8 mouse cellular contexts compared by ENCODE assay signal in genomic region chr8:94954921-94955758, GRCm38 (mm10). TPM values are rescaled to one million over a fixed set of nuclear protein-coding genes. Genes with fewer than 3 reads are reported as not detected.
DNase-seq lines count a peak whose midpoint lies in the region; ATAC-seq and TF ChIP-seq lines count a peak whose summit lies in the region.

No protein-coding gene starts in this region.

- peak overlapping the region; percentile 55 for H3K9ac ChIP-seq in MEL (ENCODE audit: control insufficient read depth, low read depth, low read length, poor library complexity, severe bottlenecking)
- H3K9ac ChIP-seq in kidney, embryonic 16.5 days (replicated peaks; ENCODE audit: low read length), result no peak overlapping the region
- no peak overlapping the region for H3K9ac ChIP-seq in lung, postnatal 0 days (replicated peaks; ENCODE audit: low read depth)
- no peak overlapping the region for H3K9ac ChIP-seq in stomach, embryonic 15.5 days

- H3K4me3 ChIP-seq in MEL (ENCODE audit: control insufficient read depth in 1 of 2, insufficient read depth in 1 of 2, low read depth in 2 of 2, low read length in 2 of 2), result peak overlapping the region; percentile 25 to 44
- H3K4me3 ChIP-seq in kidney, embryonic 16.5 days (ENCODE audit: low read length), result no peak overlapping the region
- H3K4me3 ChIP-seq in lung, postnatal 0 days (ENCODE audit: low read depth, low read length), result no peak overlapping the region
- no peak overlapping the region for H3K4me3 ChIP-seq in stomach, embryonic 15.5 days (replicated peaks)

- no peaks in the 10 kb centered on the region for H3K79me2 ChIP-seq in MEL (ENCODE audit: control insufficient read depth, insufficient read depth, low read length, poor library complexity)

- TF ChIP-seq RAD21 in MEL (IDR thresholded peaks at IDR 0.05; ENCODE audit: low read depth, low read length), result peak; percentile 43

- peak; percentile 43; the same call in 1 of the 2 replicates for ATAC-seq in kidney, embryonic 16.5 days (ENCODE audit: low FRiP score, low TSS enrichment)
- ATAC-seq in lung, postnatal 0 days, result peak; percentile 88
- peak; percentile 70 for ATAC-seq in stomach, embryonic 15.5 days (ENCODE audit: insufficient read depth, low FRiP score, low read depth)

- H3K27ac ChIP-seq in MEL (ENCODE audit: control insufficient read depth, low read depth, low read length), result peak overlapping the region; percentile 89
- H3K27ac ChIP-seq in kidney, embryonic 16.5 days (ENCODE audit: low read length), result peak overlapping the region; percentile 71
- peak overlapping the region; percentile 76 for H3K27ac ChIP-seq in lung, postnatal 0 days (ENCODE audit: low read length)
- H3K27ac ChIP-seq in stomach, embryonic 15.5 days, result peak overlapping the region; percentile 83

- WGBS in kidney, embryonic 16.5 days, result 16% methylated on average over 9 of the region's 9 CpGs
- 12% methylated on average over 9 of the region's 9 CpGs for WGBS in lung, postnatal 0 days
- WGBS in stomach, embryonic 15.5 days, result 14% methylated on average over 9 of the region's 9 CpGs

- H3K4me1 ChIP-seq in MEL (ENCODE audit: control insufficient read depth in 1 of 2, insufficient read depth in 2 of 2, low read length in 2 of 2), result peaks cover 0 to 15% of the 10 kb centered on the region in 2 experiments; a peak in 3 of 4 replicates
- peaks cover 18% of the 10 kb centered on the region for H3K4me1 ChIP-seq in kidney, embryonic 16.5 days (ENCODE audit: insufficient read depth, low read length)
- H3K4me1 ChIP-seq in lung, postnatal 0 days (ENCODE audit: insufficient read depth, low read depth, low read length), result peaks cover 9% of the 10 kb centered on the region; the same call in 1 of the 2 replicates
- peaks cover 15% of the 10 kb centered on the region for H3K4me1 ChIP-seq in stomach, embryonic 15.5 days

- H3K4me2 ChIP-seq in kidney, embryonic 16.5 days (replicated peaks; ENCODE audit: low read depth, low read length), result 0 out of 2 replicates have a peak overlapping the region, but pooled peaks have one; percentile 15
- H3K4me2 ChIP-seq in lung, postnatal 0 days (replicated peaks; ENCODE audit: low read depth, low read length), result peak overlapping the region; percentile 36
- peak overlapping the region; percentile 35 for H3K4me2 ChIP-seq in stomach, embryonic 15.5 days

- TF ChIP-seq EP300 in MEL (IDR thresholded peaks at IDR 0.05; ENCODE audit: low read depth in 1 of 2, low read length in 2 of 2), result peak in 1 of 2 experiments; percentile 15; a peak in 1 of 4 replicates
- TF ChIP-seq EP300 in lung, postnatal 0 days (IDR thresholded peaks at IDR 0.05), result peak; percentile 92

- peak; percentile 43 to 71 (median 67) for TF ChIP-seq CTCF in MEL (IDR thresholded peaks at IDR 0.05 in 2 of 3, conservative IDR thresholded peaks at IDR 0.05 in 1 of 3; ENCODE audit: control insufficient read depth in 1 of 3, insufficient read depth in 1 of 3, low read depth in 2 of 3, low read length in 3 of 3, poor library complexity in 1 of 3, severe bottlenecking in 1 of 3)
- TF ChIP-seq CTCF in lung, postnatal 0 days (IDR thresholded peaks at IDR 0.05), result peak; percentile 70

- H3K9me3 ChIP-seq in MEL (replicated peaks; ENCODE audit: insufficient read depth, low read length), result no peaks in the 10 kb centered on the region
- no peaks in the 10 kb centered on the region for H3K9me3 ChIP-seq in kidney, embryonic 16.5 days (ENCODE audit: low read length)
- H3K9me3 ChIP-seq in lung, postnatal 0 days (ENCODE audit: low read length), result no peaks in the 10 kb centered on the region
- H3K9me3 ChIP-seq in stomach, embryonic 15.5 days, result no peaks in the 10 kb centered on the region

- peak in 1 of 2 experiments; percentile 69; a peak in 2 of 4 replicates for TF ChIP-seq POLR2A in MEL (IDR thresholded peaks at IDR 0.05; ENCODE audit: control insufficient read depth in 1 of 2, insufficient read depth in 1 of 2, low read depth in 1 of 2, low read length in 2 of 2, poor library complexity in 1 of 2)

- no peaks in the 10 kb centered on the region for H3K27me3 ChIP-seq in MEL (ENCODE audit: control insufficient read depth in 1 of 2, insufficient read depth in 2 of 2, low read length in 2 of 2)
- no peaks in the 10 kb centered on the region for H3K27me3 ChIP-seq in kidney, embryonic 16.5 days (ENCODE audit: insufficient read depth, low read length)
- no peaks in the 10 kb centered on the region for H3K27me3 ChIP-seq in lung, postnatal 0 days (replicated peaks; ENCODE audit: insufficient read depth, low read length)
- H3K27me3 ChIP-seq in stomach, embryonic 15.5 days (replicated peaks), result no peaks in the 10 kb centered on the region

- H3K36me3 ChIP-seq in MEL (ENCODE audit: control insufficient read depth in 1 of 2, insufficient read depth in 2 of 2, low read length in 2 of 2), result peaks cover 0 to 4% of the 10 kb centered on the region in 2 experiments; a peak in 2 of 4 replicates
- H3K36me3 ChIP-seq in kidney, embryonic 16.5 days (ENCODE audit: insufficient read depth, low read length), result no peaks in the 10 kb centered on the region
- no peaks in the 10 kb centered on the region for H3K36me3 ChIP-seq in lung, postnatal 0 days (ENCODE audit: insufficient read depth, low read length)
- no peaks in the 10 kb centered on the region for H3K36me3 ChIP-seq in stomach, embryonic 15.5 days

- peak; percentile 58 for DNase-seq in kidney, adult 18-20 months
- no peak for DNase-seq in kidney, adult 11 months
- DNase-seq in MEL (ENCODE audit: low read depth, low spot score), result peak; percentile 88
- DNase-seq in embryo, embryonic 11 days, result peak; percentile 63
- DNase-seq in lung, postnatal 0 days (ENCODE audit: low spot score), result peak; percentile 93
- DNase-seq in gastrocnemius, adult 8-10 months (ENCODE audit: low spot score in 2 of 2), result no peak

TF ChIP-seq in MEL, 35 proteins besides CTCF, POLR2A, EP300 and RAD21 (continues in another document):
- TF ChIP-seq RCOR1 (IDR thresholded peaks at IDR 0.05; ENCODE audit: low read depth, low read length) (0 out of 2 replicates have a peak, but pooled peaks have one; percentile 8), CHD2 (IDR thresholded peaks at IDR 0.05; ENCODE audit: low read length) (no peak), POLR2AphosphoS2 (IDR thresholded peaks at IDR 0.05; ENCODE audit: low read length) (no peak; the same call in 1 of the 2 replicates), ELF1 (IDR thresholded peaks at IDR 0.05; ENCODE audit: low read depth, low read length) (0 out of 2 replicates have a peak, but pooled peaks have one; percentile 9), KAT2A (conservative IDR thresholded peaks at IDR 0.05; ENCODE audit: low read depth, low read length) (no peak), ZKSCAN1 (IDR thresholded peaks at IDR 0.05; ENCODE audit: low read depth, low read length) (no peak), MAFK (IDR thresholded peaks at IDR 0.05; ENCODE audit: borderline replicate concordance, low read depth, low read length) (no peak), SIN3A (IDR thresholded peaks at IDR 0.05; ENCODE audit: low read length) (peak; percentile 66; the same call in 1 of the 2 replicates), GABPA (IDR thresholded peaks at IDR 0.05; ENCODE audit: low read depth, low read length) (peak; percentile 76; the same call in 1 of the 2 replicates), POLR2AphosphoS5 (IDR thresholded peaks at IDR 0.05; ENCODE audit: borderline replicate concordance, low read depth, low read length) (no peak), E2F4 (IDR thresholded peaks at IDR 0.05; ENCODE audit: borderline replicate concordance, low read depth, low read length) (no peak), BHLHE40 (IDR thresholded peaks at IDR 0.05; ENCODE audit: borderline replicate concordance, low read depth, low read length) (no peak), JUND (IDR thresholded peaks at IDR 0.05; ENCODE audit: low read depth, low read length) (0 out of 2 replicates have a peak, but pooled peaks have one; percentile 54), HCFC1 (IDR thresholded peaks at IDR 0.05; ENCODE audit: low read depth, low read length) (peak; percentile 51; the same call in 1 of the 2 replicates), UBTF (IDR thresholded peaks at IDR 0.05; ENCODE audit: borderline replicate concordance, insufficient read depth, low read depth, low read length) (no peak), ZNF384 (IDR thresholded peaks at IDR 0.05; ENCODE audit: low read depth, low read length) (no peak), NELFE (IDR thresholded peaks at IDR 0.05; ENCODE audit: low read depth, low read length) (peak; percentile 38), ZMIZ1 (IDR thresholded peaks at IDR 0.05; ENCODE audit: low read depth, low read length) (no peak), TAL1 (IDR thresholded peaks at IDR 0.05; ENCODE audit: low read length) (no peak)

RNA-seq across cellular contexts. Expression of gene Adgrg1, which starts 19.4 kb away (rescaled TPM):
- total RNA-seq in MEL (2012; rRNA removed), result 4.2 and 7.2 TPM in 2 replicates
- 10 to 100 TPM in 1 of 2 experiments, not detected in 1; 33.2 TPM for polyA plus RNA-seq in MEL (2012; ENCODE audit: insufficient read depth in 1 of 2, insufficient read length in 2 of 2, low read depth in 1 of 2, low replicate concordance in 2 of 2, missing spikeins in 1 of 2)
- polyA plus RNA-seq in kidney, embryonic 16.5 days (2015; fragmentation: Nextera tagmentation; extraction: Ambion mirVana), result 66.2 and 67.8 TPM in 2 replicates
- 33.9 and 39.0 TPM in 2 replicates for polyA plus RNA-seq in lung, postnatal 0 days (2015; fragmentation: Nextera tagmentation; extraction: Ambion mirVana)
- 42.7 and 47.9 TPM in 2 replicates for polyA plus RNA-seq in stomach, embryonic 15.5 days (2015; fragmentation: Nextera tagmentation; extraction: Ambion mirVana)
- total RNA-seq in gastrocnemius, adult 8-10 months (2022), result 10 to 100 TPM; 11.1 to 18.9 (median 12.8) TPM

RNA-seq across cellular contexts. Expression of gene Adgrg5, which starts 31.6 kb away (rescaled TPM):
- total RNA-seq in MEL (2012; rRNA removed), result 0.04 and 0.07 TPM in 2 replicates
- polyA plus RNA-seq in MEL (2012; ENCODE audit: insufficient read depth in 1 of 2, insufficient read length in 2 of 2, low read depth in 1 of 2, low replicate concordance in 2 of 2, missing spikeins in 1 of 2), result 1 to 10 TPM in 1 of 2 experiments, not detected in 1; 1.3 TPM
- polyA plus RNA-seq in kidney, embryonic 16.5 days (2015; fragmentation: Nextera tagmentation; extraction: Ambion mirVana), result 0.05 and 0.08 TPM in 2 replicates
- polyA plus RNA-seq in lung, postnatal 0 days (2015; fragmentation: Nextera tagmentation; extraction: Ambion mirVana), result 0.19 and 0.31 TPM in 2 replicates
- 0.59 and 0.65 TPM in 2 replicates for polyA plus RNA-seq in stomach, embryonic 15.5 days (2015; fragmentation: Nextera tagmentation; extraction: Ambion mirVana)
- total RNA-seq in gastrocnemius, adult 8-10 months (2022), result under 1 TPM in 1 of 4 experiments, not detected in 3; 0.09 TPM

RNA-seq across cellular contexts. Expression of gene Ccdc102a, which starts 37.2 kb away (rescaled TPM):
- total RNA-seq in MEL (2012; rRNA removed), result 1.6 and 1.7 TPM in 2 replicates
- 1 to 10 TPM in 1 of 2 experiments, not detected in 1; 6.8 TPM for polyA plus RNA-seq in MEL (2012; ENCODE audit: insufficient read depth in 1 of 2, insufficient read length in 2 of 2, low read depth in 1 of 2, low replicate concordance in 2 of 2, missing spikeins in 1 of 2)
- polyA plus RNA-seq in kidney, embryonic 16.5 days (2015; fragmentation: Nextera tagmentation; extraction: Ambion mirVana), result 20.1 and 21.0 TPM in 2 replicates
- 14.6 and 17.2 TPM in 2 replicates for polyA plus RNA-seq in lung, postnatal 0 days (2015; fragmentation: Nextera tagmentation; extraction: Ambion mirVana)
- 25.8 and 26.5 TPM in 2 replicates for polyA plus RNA-seq in stomach, embryonic 15.5 days (2015; fragmentation: Nextera tagmentation; extraction: Ambion mirVana)
- total RNA-seq in gastrocnemius, adult 8-10 months (2022), result 1 to 10 TPM; 2.5 to 3.5 (median 3.1) TPM

Comparison
In these comparisons a context has a peak if more than half of its experiments do, and no peak if none do; other contexts are left out.
1. DNase-seq: peak in kidney, adult 18-20 months (single experiment), MEL (single experiment), embryo, embryonic 11 days (single experiment) and lung, postnatal 0 days (single experiment); none in kidney, adult 11 months (single experiment) and gastrocnemius, adult 8-10 months (0 of 2).
2. H3K4me3 ChIP-seq: peak in MEL (2 of 2); none in kidney, embryonic 16.5 days (single experiment), lung, postnatal 0 days (single experiment) and stomach, embryonic 15.5 days (single experiment).
3. Peak in every context shown above with its lines, with median percentiles within 50 percentile points of each other: H3K27ac ChIP-seq, ATAC-seq and H3K4me2 ChIP-seq.